Mouse (Mus musculus): Measurements from ENCODE around the gene Jmy. TPM values are rescaled to one million over a fixed set of nuclear protein-coding genes. Genes with fewer than 3 reads are reported as not detected.

The Jmy gene
- polyA plus RNA-seq, 1 experiment = 2.3 TPM

GRCm38 (mm10) chr13:93501724-93502123, 2.1 kb upstream of the Jmy start:
- Histone ChIP-seq H3K4me3 (replicated peaks) (no peak overlapping the region), H3K9me3 (peaks cover 5% of the 10 kb centered on the region; the same call in 1 of the 2 replicates), H3K4me1 (peaks cover 19% of the 10 kb centered on the region; the same call in 1 of the 2 replicates), H3K27me3 (replicated peaks) (no peaks in the 10 kb centered on the region), H3K36me3 (replicated peaks; ENCODE audit: low read length) (no peaks in the 10 kb centered on the region)
- TF ChIP-seq FLI1 (IDR thresholded peaks at IDR 0.05; ENCODE audit: low read length) = no peak

GRCm38 (mm10) chr13:93499973-93500633, 495 bp upstream of the Jmy start:
- Histone ChIP-seq H3K4me1 (peaks cover 25% of the 10 kb centered on the region), H3K36me3 (replicated peaks; ENCODE audit: low read length) (peaks cover 4% of the 10 kb centered on the region), H3K27me3 (replicated peaks) (no peaks in the 10 kb centered on the region), H3K9me3 (peaks cover 5% of the 10 kb centered on the region; the same call in 1 of the 2 replicates), H3K4me3 (replicated peaks) (peak overlapping the region; percentile 99)
- TF ChIP-seq GATA1 (IDR thresholded peaks at IDR 0.05; ENCODE audit: borderline replicate concordance, low read length) (no peak), FLI1 (IDR thresholded peaks at IDR 0.05; ENCODE audit: low read length) (no peak)

- no peak for TF ChIP-seq GATA1 (IDR thresholded peaks at IDR 0.05; ENCODE audit: borderline replicate concordance, low read length)
- TF ChIP-seq FLI1 (IDR thresholded peaks at IDR 0.05; ENCODE audit: low read length) = no peak
- Histone ChIP-seq H3K4me3 (replicated peaks) (peak overlapping the region; percentile 99), H3K27me3 (replicated peaks) (no peaks in the 10 kb centered on the region), H3K4me1 (peaks cover 33% of the 10 kb centered on the region), H3K36me3 (replicated peaks; ENCODE audit: low read length) (peaks cover 15% of the 10 kb centered on the region), H3K9me3 (peaks cover 1% of the 10 kb centered on the region; the same call in 1 of the 2 replicates)
Observed at GRCm38 (mm10) chr13:93498211-93499166, 1.1 kb downstream of the Jmy start.

- Histone ChIP-seq H3K4me3 (replicated peaks) (peak overlapping the region; percentile 99), H3K4me1 (peaks cover 32% of the 10 kb centered on the region), H3K9me3 (no peaks in the 10 kb centered on the region), H3K36me3 (replicated peaks; ENCODE audit: low read length) (peaks cover 18% of the 10 kb centered on the region), H3K27me3 (replicated peaks) (no peaks in the 10 kb centered on the region)
- TF ChIP-seq GATA1 (IDR thresholded peaks at IDR 0.05; ENCODE audit: borderline replicate concordance, low read length) (no peak), FLI1 (IDR thresholded peaks at IDR 0.05; ENCODE audit: low read length) (no peak)
Observed at GRCm38 (mm10) chr13:93496977-93497376, 2.6 kb downstream of the Jmy start.

- peaks cover 10% of the 10 kb centered on the region for H3K4me1 ChIP-seq
- H3K36me3 ChIP-seq (replicated peaks; ENCODE audit: low read length) = peaks cover 50% of the 10 kb centered on the region
- no peaks in the 10 kb centered on the region for H3K27me3 ChIP-seq (replicated peaks)
- no peak for TF ChIP-seq GATA1 (IDR thresholded peaks at IDR 0.05; ENCODE audit: borderline replicate concordance, low read length)
- no peak for TF ChIP-seq FLI1 (IDR thresholded peaks at IDR 0.05; ENCODE audit: low read length)
- H3K9me3 ChIP-seq = no peaks in the 10 kb centered on the region
- no peak overlapping the region for H3K4me3 ChIP-seq (replicated peaks)
Observed at GRCm38 (mm10) chr13:93488510-93488909, 11.1 kb downstream of the Jmy start.

- Histone ChIP-seq H3K36me3 (replicated peaks; ENCODE audit: low read length) (peaks cover 55% of the 10 kb centered on the region), H3K4me1 (peaks cover 8% of the 10 kb centered on the region), H3K9me3 (no peaks in the 10 kb centered on the region), H3K27me3 (replicated peaks) (no peaks in the 10 kb centered on the region), H3K4me3 (replicated peaks) (no peak overlapping the region)
- no peak for TF ChIP-seq GATA1 (IDR thresholded peaks at IDR 0.05; ENCODE audit: borderline replicate concordance, low read length)
- TF ChIP-seq FLI1 (IDR thresholded peaks at IDR 0.05; ENCODE audit: low read length) = no peak
Observed at GRCm38 (mm10) chr13:93487734-93488133, 11.9 kb downstream of the Jmy start.

GRCm38 (mm10) chr13:93484276-93484675, 15.3 kb downstream of the Jmy start:
- peaks cover 12% of the 10 kb centered on the region for H3K4me1 ChIP-seq
- no peaks in the 10 kb centered on the region for H3K27me3 ChIP-seq (replicated peaks)
- no peak overlapping the region for H3K4me3 ChIP-seq (replicated peaks)
- H3K36me3 ChIP-seq (replicated peaks; ENCODE audit: low read length) = peaks cover 56% of the 10 kb centered on the region
- no peak for TF ChIP-seq FLI1 (IDR thresholded peaks at IDR 0.05; ENCODE audit: low read length)
- no peak for TF ChIP-seq GATA1 (IDR thresholded peaks at IDR 0.05; ENCODE audit: borderline replicate concordance, low read length)
- peaks cover 4% of the 10 kb centered on the region; the same call in 1 of the 2 replicates for H3K9me3 ChIP-seq

- Histone ChIP-seq H3K9me3 (peaks cover 4% of the 10 kb centered on the region; the same call in 1 of the 2 replicates), H3K27me3 (replicated peaks) (no peaks in the 10 kb centered on the region), H3K4me3 (replicated peaks) (no peak overlapping the region), H3K36me3 (replicated peaks; ENCODE audit: low read length) (peaks cover 50% of the 10 kb centered on the region), H3K4me1 (peaks cover 4% of the 10 kb centered on the region; the same call in 1 of the 2 replicates)
- TF ChIP-seq GATA1 (IDR thresholded peaks at IDR 0.05; ENCODE audit: borderline replicate concordance, low read length) = no peak
- no peak for TF ChIP-seq FLI1 (IDR thresholded peaks at IDR 0.05; ENCODE audit: low read length)
Observed at GRCm38 (mm10) chr13:93481110-93481509, 18.5 kb downstream of the Jmy start.

- Histone ChIP-seq H3K36me3 (replicated peaks; ENCODE audit: low read length) (peaks cover 46% of the 10 kb centered on the region), H3K4me1 (0 out of 2 replicates have a peak, but pooled peaks cover 4% of the 10 kb centered on the region), H3K27me3 (replicated peaks) (no peaks in the 10 kb centered on the region), H3K9me3 (peaks cover 7% of the 10 kb centered on the region; the same call in 1 of the 2 replicates), H3K4me3 (replicated peaks) (no peak overlapping the region)
- no peak for TF ChIP-seq GATA1 (IDR thresholded peaks at IDR 0.05; ENCODE audit: borderline replicate concordance, low read length)
- TF ChIP-seq FLI1 (IDR thresholded peaks at IDR 0.05; ENCODE audit: low read length) = no peak
Observed at GRCm38 (mm10) chr13:93478344-93478743, 21.3 kb downstream of the Jmy start.

All from megakaryocyte, embryonic 14.5 days (primary cell).